Mouse (Mus musculus): Measurements from ENCODE around the gene Myadml2.

Gene Myadml2

GRCm38 (mm10) chr11:120661076-120661460, 13.1 kb upstream of the Myadml2 start, which contains the start of gene Notum:
TSS of gene Notum (minus strand) at chr11:120661175.
- DNase-seq (ENCODE audit: low spot score in 2 of 2): no peak

GRCm38 (mm10) chr11:120660301-120661075, 12.5 kb upstream of the Myadml2 start:
- DNase-seq (ENCODE audit: low spot score in 2 of 2): no peak

DNA sequence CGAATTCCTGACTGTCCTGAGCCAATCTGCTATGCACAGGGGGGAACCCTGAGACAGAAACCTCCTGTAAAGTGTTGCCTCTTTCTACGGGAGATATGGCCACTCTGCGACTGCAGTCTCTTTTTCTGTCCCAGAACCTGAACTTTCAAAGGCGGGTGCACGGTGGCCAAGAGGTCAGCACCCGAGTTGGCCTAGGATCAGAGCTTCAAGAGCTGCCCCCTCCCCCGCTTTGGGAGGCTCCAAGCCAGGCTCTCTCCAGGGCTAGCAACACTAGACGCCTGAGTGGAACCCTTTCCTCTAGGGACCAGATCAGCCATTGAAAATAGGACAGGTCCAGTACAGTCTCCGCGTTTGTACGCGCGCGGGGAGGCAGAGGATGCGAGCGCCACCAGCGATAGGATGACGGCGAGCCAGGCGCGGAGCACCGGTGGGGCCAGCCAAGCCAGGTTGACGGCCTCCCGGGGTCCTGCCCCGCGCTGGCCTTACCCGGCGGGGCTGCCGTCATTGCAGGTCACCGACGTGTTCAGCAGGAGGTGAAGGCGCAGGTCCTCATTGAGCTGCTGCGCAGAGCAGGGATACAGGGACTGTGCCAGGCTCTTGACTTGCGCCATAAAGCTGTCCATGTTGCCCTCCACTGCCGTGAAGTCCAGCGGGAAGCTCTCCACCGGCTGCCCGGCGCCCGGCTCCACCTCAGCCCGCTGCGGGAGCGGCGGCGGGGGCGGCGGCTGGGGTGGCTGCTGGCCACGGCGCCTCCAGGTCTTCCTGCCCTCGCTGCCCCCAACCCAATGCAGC, 11.7 kb upstream of the Myadml2 start:
- DNase-seq (ENCODE audit: low spot score in 2 of 2): no peak

GRCm38 (mm10) chr11:120658876-120659410, 11.0 kb upstream of the Myadml2 start:
- DNase-seq (ENCODE audit: low spot score in 2 of 2): peak; percentile 65 to 72

- no peak for DNase-seq (ENCODE audit: low spot score in 2 of 2)
These were observed 9.3 kb upstream of the Myadml2 start for GRCm38 (mm10) chr11:120657301-120657700.

GRCm38 (mm10) chr11:120654741-120655140, 6.8 kb upstream of the Myadml2 start:
- no peak for DNase-seq (ENCODE audit: low spot score in 2 of 2)

DNA sequence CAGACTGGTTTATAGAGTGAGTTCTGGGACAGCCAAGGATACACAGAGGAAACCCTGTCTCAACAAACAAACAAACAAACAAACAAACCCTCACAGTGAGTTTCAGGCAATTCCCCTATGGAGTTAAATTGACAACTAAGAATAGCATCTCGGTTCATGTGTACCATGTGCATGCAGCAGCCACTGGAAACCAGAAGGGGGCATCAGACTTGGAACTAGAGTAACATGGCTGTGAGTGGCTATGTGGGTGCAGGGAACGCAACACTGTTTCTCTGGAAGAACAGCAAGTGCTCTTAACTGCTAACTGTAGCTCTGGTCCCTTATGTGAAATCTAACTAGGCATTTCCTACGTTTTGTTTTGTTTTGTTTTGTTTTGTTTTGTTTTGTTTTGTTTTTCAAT, 3.9 kb upstream of the Myadml2 start:
- DNase-seq (ENCODE audit: low spot score in 2 of 2): no peak

GRCm38 (mm10) chr11:120647047-120647830, 719 bp downstream of the Myadml2 start:
- DNase-seq (ENCODE audit: low spot score in 2 of 2): no peak

GRCm38 (mm10) chr11:120643601-120643987, 4.4 kb downstream of the Myadml2 start, which contains the start of gene Pycr1:
TSS of gene Pycr1 (minus strand) at chr11:120643769.
- peak; percentile 96 to 97 for DNase-seq (ENCODE audit: low spot score in 2 of 2)

GRCm38 (mm10) chr11:120642939-120643600, 4.9 kb downstream of the Myadml2 start:
- no peak for DNase-seq (ENCODE audit: low spot score in 2 of 2)

- no peak for DNase-seq (ENCODE audit: low spot score in 2 of 2)
These were observed 6.1 kb downstream of the Myadml2 start for GRCm38 (mm10) chr11:120641869-120642268.

DNA sequence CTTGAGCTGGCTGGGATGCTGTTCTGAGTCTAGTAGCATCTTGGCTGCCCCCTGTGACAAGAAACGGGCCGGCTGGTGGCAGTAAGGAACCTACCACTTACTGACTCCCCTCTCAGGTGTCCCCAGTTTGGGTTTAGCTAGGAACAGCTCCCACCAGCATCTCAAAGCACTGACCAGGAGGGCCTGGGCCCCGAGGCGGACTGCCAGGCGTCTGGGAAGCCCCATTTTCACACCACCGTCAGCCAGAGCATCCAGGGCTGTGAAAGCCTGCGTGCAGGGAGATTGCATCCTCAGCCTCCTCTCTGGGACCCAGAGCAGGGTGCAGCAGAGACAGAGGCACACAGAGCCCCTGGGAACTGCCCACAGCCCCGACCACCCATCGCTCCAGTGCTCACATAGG, 6.7 kb downstream of the Myadml2 start:
- DNase-seq (ENCODE audit: low spot score in 2 of 2): no peak

GRCm38 (mm10) chr11:120634810-120635209, 13.1 kb downstream of the Myadml2 start:
- DNase-seq (ENCODE audit: low spot score in 2 of 2): no peak

- DNase-seq (ENCODE audit: low spot score in 2 of 2): peak; percentile 88 to 92
These were observed 14.2 kb downstream of the Myadml2 start, which contains the start of gene Mafg for GRCm38 (mm10) chr11:120633520-120634343. TSS of gene Mafg (minus strand) at chr11:120633600.

- peak; percentile 60 to 64 for DNase-seq (ENCODE audit: low spot score in 2 of 2)
These were observed 15.1 kb downstream of the Myadml2 start for GRCm38 (mm10) chr11:120632559-120633519.

DNA sequence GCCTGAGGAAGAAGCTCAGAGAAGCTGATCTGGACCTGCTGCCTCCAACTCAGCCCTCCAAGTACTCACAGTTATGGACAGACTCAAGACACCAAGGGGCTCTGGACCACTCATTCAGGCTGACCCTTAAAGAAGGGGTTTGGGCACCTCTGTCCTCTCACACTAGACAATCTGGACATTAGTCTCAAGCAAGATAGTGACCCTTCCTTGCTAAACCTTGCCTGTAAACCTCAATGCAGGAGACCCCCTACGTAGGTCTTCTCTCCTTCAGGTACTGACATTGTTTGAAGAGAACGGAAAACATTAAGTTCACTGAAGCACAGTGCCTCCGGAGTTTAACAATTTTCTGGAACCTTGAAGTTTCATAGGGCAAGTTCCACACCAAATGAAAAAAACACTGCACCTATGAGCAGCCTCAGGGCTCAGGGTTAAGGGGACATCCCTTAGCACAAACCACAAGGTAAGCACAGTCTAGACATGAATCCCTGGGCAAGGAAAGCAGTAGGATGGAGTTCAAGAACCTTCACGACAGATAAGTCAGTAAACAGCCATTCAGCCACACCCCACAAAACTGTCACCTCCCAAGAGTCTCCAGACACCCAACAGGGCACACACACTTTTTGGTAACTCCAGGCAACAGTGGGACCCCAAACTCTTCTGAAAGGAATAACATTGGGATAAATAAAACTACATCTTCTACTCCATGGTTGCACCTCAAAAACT, 16.1 kb downstream of the Myadml2 start:
- no peak for DNase-seq (ENCODE audit: low spot score in 2 of 2)

- no peak for DNase-seq (ENCODE audit: low spot score in 2 of 2)
These were observed 16.9 kb downstream of the Myadml2 start for GRCm38 (mm10) chr11:120630881-120631725.
